Mouse (Mus musculus) layer of hippocampus, postnatal 14 days (tissue): ENCODE data around the gene Rnf113a1. TPM values are rescaled to one million over a fixed set of nuclear protein-coding genes. Genes with fewer than 3 reads are reported as not detected.
"Not testable (repeated sequence)": the region's sequence is repeated elsewhere in the genome, so short reads cannot be mapped to it uniquely, and the experiment has no call there.

Source experiments
- DNase-seq, 2 experiments: peaks; one replicate each; pipeline ENCODE4 v3.0.0; 2021 to 2022; ENCODE audit warnings: low spot score in 2 of 2, mixed read lengths in 1 of 2
- long read RNA-seq, 2 experiments: library from polyadenylated mRNA; stranded (forward); transcript quantifications; one replicate each; pipeline ENCODE4 v2.0.0; 2021
- total RNA-seq, 2 experiments: library from RNA; stranded (reverse); gene quantifications; 2 replicates each; pipeline ENCODE4 v1.2.3; 2021

Gene Rnf113a1
- total RNA-seq = 1 to 10 TPM; 7.4 to 8.3 TPM
- long read RNA-seq, experiment 1, transcript Rnf113a1-201 (1 exons, 1,223 nt) = major isoform, 6 of 6 reads
- long read RNA-seq, experiment 1, partial matches to known transcripts = 0 of 6 reads
- long read RNA-seq, experiment 1, other reads (novel, unspliced or antisense) = 0 of 6 reads
- long read RNA-seq, experiment 2, partial matches to known transcripts = 0 of 4 reads
- long read RNA-seq, experiment 2, other reads (novel, unspliced or antisense) = 0 of 4 reads

DNA sequence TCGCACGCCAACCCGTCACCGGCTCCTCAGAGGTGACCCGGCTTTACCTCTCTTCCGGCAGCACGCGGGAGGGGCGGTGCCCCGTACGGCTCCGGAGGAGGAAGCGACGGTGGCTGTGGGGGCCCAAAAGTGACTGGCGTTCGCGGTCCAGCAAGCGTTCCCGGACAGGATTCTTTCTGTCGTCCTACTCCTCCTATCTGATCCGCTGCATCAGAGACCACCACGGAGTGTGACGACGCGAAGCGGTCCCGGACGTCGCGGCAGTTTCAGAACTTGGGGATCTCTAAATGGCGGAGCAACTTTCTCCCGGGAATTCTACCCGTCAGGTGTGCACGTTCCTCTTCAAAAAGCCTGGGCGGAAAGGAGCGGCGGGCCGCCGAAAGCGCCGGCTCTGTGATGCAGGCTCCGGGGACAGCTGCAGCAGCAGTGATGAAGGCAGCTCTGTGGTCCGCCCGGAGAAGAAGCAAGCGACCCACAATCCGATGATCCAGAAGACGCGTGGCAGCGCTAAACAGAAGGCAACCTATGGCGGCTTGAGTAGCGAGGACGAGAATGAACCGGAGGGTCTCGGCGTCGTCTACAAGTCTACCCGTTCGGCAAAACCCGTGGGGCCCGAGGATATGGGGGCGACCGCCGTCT is at the start of gene Rnf113a1, which contains the start of gene Ndufa1:
Gene Rnf113a1, plus strand, starts transcription at position 141 of the 639 bp plus-strand sequence.
Gene Ndufa1, minus strand, starts transcription at position 59 of the 639 bp plus-strand sequence.
- DNase-seq = peak; percentile 59 to 78

- DNase-seq = no peak
These were observed 49.3 kb upstream of the Rnf113a1 start for GRCm38 (mm10) chrX:37141732-37142131.

DNA sequence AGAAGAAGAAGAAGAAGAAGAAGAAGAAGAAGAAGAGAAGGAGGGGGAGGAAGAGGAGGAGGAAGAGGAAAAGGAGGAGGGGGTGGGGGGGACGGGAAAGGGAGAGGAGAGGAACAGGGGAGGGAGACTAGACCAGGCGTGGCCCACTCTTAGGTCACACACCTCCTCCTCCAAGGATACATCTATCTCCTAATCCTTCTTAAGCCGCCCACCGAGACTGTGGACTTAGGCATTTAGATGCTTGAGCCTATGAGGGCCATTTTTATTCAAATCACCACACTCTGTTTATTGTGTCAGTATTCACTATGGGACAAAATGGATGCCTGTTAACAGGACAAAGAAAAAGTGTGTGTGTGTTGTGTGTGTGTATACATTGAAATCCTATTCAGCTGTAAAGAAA is 46.5 kb upstream of the Rnf113a1 start:
- DNase-seq = not testable (repeated sequence)

- DNase-seq = no peak
These were observed 46.1 kb upstream of the Rnf113a1 start for GRCm38 (mm10) chrX:37144954-37145353.

DNA sequence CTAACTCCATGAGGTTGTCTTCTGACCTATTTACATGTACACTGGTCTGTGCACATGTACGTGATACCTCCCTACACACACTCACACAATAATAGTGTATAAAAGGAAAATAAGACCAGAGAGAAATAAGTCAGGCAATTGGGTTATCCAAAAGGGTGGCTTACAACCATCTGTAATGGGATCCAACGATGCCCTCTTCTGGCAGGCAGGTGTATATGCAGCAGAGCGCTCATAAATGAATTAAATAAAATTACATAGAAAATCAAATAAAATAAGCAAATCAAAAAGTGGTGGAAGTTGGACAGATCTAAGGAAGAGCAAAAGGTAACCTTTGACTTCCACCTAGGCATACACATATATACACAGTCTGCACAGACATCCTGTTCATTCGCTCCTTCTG is 33.2 kb upstream of the Rnf113a1 start:
- no peak for DNase-seq

- no peak for DNase-seq
These were observed 29.9 kb upstream of the Rnf113a1 start for GRCm38 (mm10) chrX:37161169-37161568.

DNA sequence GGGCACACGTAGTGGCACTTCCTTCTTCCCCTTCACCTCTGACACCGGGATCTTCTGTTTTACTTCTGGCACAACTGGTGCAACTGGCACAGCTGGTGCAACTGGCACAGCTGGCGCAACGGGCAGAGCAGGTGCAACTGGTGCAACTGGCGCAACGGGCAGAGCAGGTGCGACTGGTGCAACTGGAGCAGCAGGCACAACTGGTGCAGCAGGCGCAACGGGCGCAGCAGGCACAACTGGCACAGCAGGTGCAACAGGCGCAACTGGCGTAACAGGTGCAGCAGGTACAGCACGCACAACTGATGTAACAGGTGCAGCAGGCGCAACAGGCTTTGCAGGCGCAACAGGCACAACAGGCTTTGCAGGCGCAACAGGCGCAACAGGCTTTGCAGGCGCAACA is 27.9 kb upstream of the Rnf113a1 start:
- no peak for DNase-seq

- peak in 1 of 2 experiments; percentile 13 for DNase-seq
These were observed 24.0 kb upstream of the Rnf113a1 start for GRCm38 (mm10) chrX:37167085-37167484.

DNA sequence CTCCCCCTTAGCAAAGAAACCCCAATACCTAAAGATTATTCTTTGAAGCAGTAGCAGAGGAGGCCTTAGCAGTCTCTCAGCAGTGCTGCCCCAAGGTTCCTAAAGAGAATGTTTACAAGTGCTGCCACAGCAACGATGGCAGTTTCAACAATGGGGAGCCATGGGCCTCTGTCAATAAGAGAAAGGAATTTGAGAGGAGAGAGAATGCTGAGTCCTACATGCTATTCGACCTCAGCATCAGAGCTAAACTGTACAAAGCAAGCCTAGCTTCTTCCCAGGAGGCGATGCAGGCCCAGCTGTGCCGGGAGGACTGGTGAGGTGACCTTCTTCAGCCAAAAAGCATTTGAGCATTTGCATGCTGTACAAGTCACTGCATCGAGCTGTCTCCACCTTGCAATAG is 22.3 kb upstream of the Rnf113a1 start, which contains the start of gene Akap14:
Gene Akap14, minus strand, starts transcription at position 101 of the 400 bp plus-strand sequence.
- DNase-seq = no peak

- not testable (repeated sequence) for DNase-seq
These were observed 6.6 kb upstream of the Rnf113a1 start for GRCm38 (mm10) chrX:37184401-37184800.

DNA sequence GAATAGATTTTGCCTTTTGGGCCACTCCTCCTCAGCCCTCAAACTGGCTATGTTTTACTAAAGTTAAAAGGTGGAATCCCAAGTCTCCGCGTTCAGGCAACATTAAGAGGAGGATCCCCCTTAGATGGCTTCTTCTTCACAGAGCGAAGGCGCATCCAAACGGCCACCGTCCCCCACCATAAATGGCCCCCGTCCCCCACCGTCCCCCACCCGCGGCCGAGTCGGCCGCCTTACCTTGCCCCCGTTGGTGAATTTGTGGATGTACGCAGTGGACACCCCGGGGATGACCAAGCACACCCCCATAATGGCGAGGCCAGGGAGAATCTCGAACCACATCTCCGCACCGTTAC is 315 bp upstream of the Rnf113a1 start:
- no peak for DNase-seq

GRCm38 (mm10) chrX:37191744-37192379 is 817 bp downstream of the Rnf113a1 start:
- peak; percentile 3 to 9 for DNase-seq

DNA sequence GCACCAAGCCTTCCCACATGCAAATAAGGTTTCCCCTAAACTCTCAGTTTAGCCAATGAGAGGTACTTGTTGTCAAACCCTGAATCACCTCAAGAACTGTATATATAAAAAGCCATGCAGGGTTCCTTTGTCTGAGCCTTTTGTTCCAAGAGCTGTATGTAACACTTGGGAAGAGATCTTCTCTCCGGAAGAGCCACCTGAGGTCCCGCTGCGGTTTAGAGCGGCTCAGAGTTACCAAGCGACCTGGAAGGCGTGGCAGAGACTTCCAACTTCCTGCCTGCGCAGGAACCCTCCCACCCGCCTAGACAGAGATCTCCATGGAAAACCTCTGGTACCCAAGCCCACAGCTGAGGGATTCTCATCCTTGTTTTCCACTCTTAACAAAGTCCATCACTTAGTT is 7.6 kb downstream of the Rnf113a1 start:
- DNase-seq = no peak

- DNase-seq = no peak
These were observed 19.9 kb downstream of the Rnf113a1 start, which contains the start of gene Gm9 for GRCm38 (mm10) chrX:37210941-37211340. Gene Gm9 (minus strand): TSS chrX:37211041.

DNA sequence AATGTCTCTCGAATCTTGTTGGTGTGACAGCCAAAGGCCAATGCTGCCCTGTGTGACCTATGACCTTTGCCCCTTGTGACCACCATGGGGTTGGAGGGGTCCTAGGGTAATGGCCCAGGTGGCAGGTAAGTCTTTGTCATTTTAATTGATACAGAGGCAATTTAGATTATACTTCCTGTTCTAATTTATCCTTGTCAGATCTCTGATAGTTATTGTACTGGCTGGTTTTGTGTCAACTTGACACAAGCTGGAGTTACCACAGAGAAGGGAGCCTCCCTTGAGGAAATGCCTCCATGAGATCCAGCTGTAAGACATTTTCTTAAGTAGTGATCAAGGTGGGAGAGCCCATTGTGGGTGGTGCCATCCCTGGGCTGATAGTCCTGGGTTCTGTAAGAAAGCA is 31.1 kb downstream of the Rnf113a1 start, which contains the start of gene Rhox1:
Gene Rhox1, minus strand, starts transcription at position 101 of the 400 bp plus-strand sequence.
- not testable (repeated sequence) for DNase-seq

Other genes with a start within 250 kb of the Rnf113a1 start
- gene Sept6, start 199.5 kb upstream of the Rnf113a1 start, total RNA-seq = 10 to 100 TPM; 48.8 to 49.9 TPM
- gene Sowahd, start 142.4 kb upstream of the Rnf113a1 start, total RNA-seq = not detected
- gene Rpl39, start 105.8 kb upstream of the Rnf113a1 start, total RNA-seq = 100 to 1,000 TPM; 319 to 320 TPM
- gene Upf3b, start 80.9 kb upstream of the Rnf113a1 start, total RNA-seq = 10 to 100 TPM; 19.1 to 19.3 TPM
- 10 to 100 TPM; 13.0 to 15.5 TPM for gene Nkap, start 64.5 kb upstream of the Rnf113a1 start, total RNA-seq
- gene Akap14, start 22.4 kb upstream of the Rnf113a1 start, total RNA-seq = under 1 TPM in 1 of 2 experiments, not detected in 1; 0.18 TPM
- 100 to 1,000 TPM; 257 to 290 TPM for gene Ndufa1, start 82 bp upstream of the Rnf113a1 start, total RNA-seq
- gene Gm9, start 19.8 kb downstream of the Rnf113a1 start, total RNA-seq = not detected
- not detected for gene Rhox1, start 31.0 kb downstream of the Rnf113a1 start, total RNA-seq
- gene Rhox2a, start 53.7 kb downstream of the Rnf113a1 start, total RNA-seq = not detected
- gene Rhox3a, start 58.7 kb downstream of the Rnf113a1 start, total RNA-seq = not detected
- gene Rhox4a, start 74.1 kb downstream of the Rnf113a1 start, total RNA-seq = not detected
- not detected for gene Rhox3a2, start 188.8 kb downstream of the Rnf113a1 start, total RNA-seq
- not detected for gene Rhox4a2, start 199.6 kb downstream of the Rnf113a1 start, total RNA-seq
- gene Rhox2b, start 220.8 kb downstream of the Rnf113a1 start, total RNA-seq = not detected
- not detected for gene Rhox4b, start 241.2 kb downstream of the Rnf113a1 start, total RNA-seq